Mouse (Mus musculus) MEL (cell line): Measurements from ENCODE around the gene Rcbtb2.

Experiments used
- CTCF ChIP-seq, 3 experiments: IDR thresholded peaks in 2 of 3; conservative IDR thresholded peaks in 1 of 3; 2 replicates each; pipeline ENCODE4 v1.5.1; 2011 to 2012; ENCODE audit warnings: low read length in 3 of 3, low read depth in 2 of 3, mild to moderate bottlenecking in 2 of 3, improper control_type of control experiment in 1 of 3, inconsistent platforms in 1 of 3, mixed read lengths in 1 of 3, moderate library complexity in 1 of 3; ENCODE audit not compliant: control insufficient read depth in 1 of 3, insufficient read depth in 1 of 3, poor library complexity in 1 of 3, severe bottlenecking in 1 of 3
- EP300 ChIP-seq, 2 experiments: IDR thresholded peaks; 2 replicates each; pipeline ENCODE4 v1.6.1; 2011; ENCODE audit warnings: improper control_type of control experiment in 2 of 2, low read length in 2 of 2, low read depth in 1 of 2, mild to moderate bottlenecking in 1 of 2
- KAT2A ChIP-seq: conservative IDR thresholded peaks from 2 replicates; pipeline ENCODE4 v1.6.1; 2012; ENCODE audit warnings: low read depth, low read length, improper control_type of control experiment, inconsistent platforms
- MEF2A ChIP-seq: IDR thresholded peaks from 2 replicates; pipeline ENCODE4 v1.6.1; 2014; ENCODE audit warnings: low read depth, mild to moderate bottlenecking, inconsistent platforms, low read length, improper control_type of control experiment; ENCODE audit not compliant: poor library complexity, insufficient replicate concordance, severe bottlenecking; ENCODE audit errors: extremely low read depth
- POLR2AphosphoS5 ChIP-seq: IDR thresholded peaks from 2 replicates; pipeline ENCODE4 v1.6.1; 2012; ENCODE audit warnings: low read depth, borderline replicate concordance, mild to moderate bottlenecking, inconsistent platforms, low read length, moderate library complexity, mixed read lengths
- ZNF384 ChIP-seq: IDR thresholded peaks from 2 replicates; pipeline ENCODE4 v1.6.1; 2012; ENCODE audit warnings: low read depth, mild to moderate bottlenecking, inconsistent platforms, low read length, improper control_type of control experiment

GRCm38 (mm10) chr14:73104913-73105312, 17.9 kb upstream of the Rcbtb2 start:
- no peak for TF ChIP-seq EP300 (IDR thresholded peaks at IDR 0.05; ENCODE audit: low read depth in 1 of 2, low read length in 2 of 2)
- TF ChIP-seq ZNF384, result no peak
- TF ChIP-seq CTCF (IDR thresholded peaks at IDR 0.05 in 2 of 3, conservative IDR thresholded peaks at IDR 0.05 in 1 of 3; ENCODE audit: control insufficient read depth in 1 of 3, insufficient read depth in 1 of 3, low read depth in 2 of 3, low read length in 3 of 3, poor library complexity in 1 of 3, severe bottlenecking in 1 of 3), result no peak
- no peak for TF ChIP-seq KAT2A
- no peak for TF ChIP-seq MEF2A
- no peak for TF ChIP-seq POLR2AphosphoS5
